Mouse (Mus musculus) heart, adult 9 months (tissue): ENCODE measurements around the gene Net1.
"Not testable (repeated sequence)": the region's sequence is repeated elsewhere in the genome, so short reads cannot be mapped to it uniquely, and the experiment has no call there.

Source experiments
- DNase-seq, 2 experiments: peaks; one replicate each; pipeline ENCODE4 v3.0.0; 2022; ENCODE audit warnings: low spot score in 2 of 2

Net1 gene

GRCm38 (mm10) chr13:3917571-3918311, at the start of gene Net1, which contains the start of gene Tubal3:
TSS of gene Net1 (minus strand) at chr13:3918220.
TSS of gene Tubal3 (plus strand) at chr13:3918274.
- peak; percentile 77 to 86 for DNase-seq

- no peak for DNase-seq
Observed at GRCm38 (mm10) chr13:3951198-3951914, 33.3 kb upstream of the Net1 start.

GRCm38 (mm10) chr13:3949477-3949876, 31.5 kb upstream of the Net1 start:
- DNase-seq: no peak

GRCm38 (mm10) chr13:3947267-3947666, 29.2 kb upstream of the Net1 start:
- DNase-seq: no peak

- no peak for DNase-seq
Observed at GRCm38 (mm10) chr13:3945249-3945648, 27.2 kb upstream of the Net1 start, which contains the start of gene Ucn3. TSS of gene Ucn3 (minus strand) at chr13:3945349.

GRCm38 (mm10) chr13:3944699-3945098, 26.7 kb upstream of the Net1 start:
- DNase-seq: no peak

GRCm38 (mm10) chr13:3926046-3926445, 8.0 kb upstream of the Net1 start:
- no peak for DNase-seq

GRCm38 (mm10) chr13:3925632-3926031, 7.6 kb upstream of the Net1 start:
- no peak for DNase-seq

GRCm38 (mm10) chr13:3924483-3924882, 6.5 kb upstream of the Net1 start:
- no peak for DNase-seq

GRCm38 (mm10) chr13:3913504-3913903, 4.5 kb downstream of the Net1 start:
- DNase-seq: no peak

GRCm38 (mm10) chr13:3910356-3910755, 7.7 kb downstream of the Net1 start:
- DNase-seq: no peak

- no peak for DNase-seq
Observed at GRCm38 (mm10) chr13:3908262-3908661, 9.8 kb downstream of the Net1 start.

GRCm38 (mm10) chr13:3907151-3907696, 10.8 kb downstream of the Net1 start:
- DNase-seq: no peak

GRCm38 (mm10) chr13:3899301-3899700, 18.7 kb downstream of the Net1 start:
- no peak for DNase-seq

GRCm38 (mm10) chr13:3898202-3898601, 19.8 kb downstream of the Net1 start:
- DNase-seq: not testable (repeated sequence)

- DNase-seq: peak; percentile 38 to 73
Observed at GRCm38 (mm10) chr13:3896913-3897312, 21.1 kb downstream of the Net1 start.

GRCm38 (mm10) chr13:3896032-3896431, 22.0 kb downstream of the Net1 start:
- no peak for DNase-seq

GRCm38 (mm10) chr13:3895397-3895980, 22.5 kb downstream of the Net1 start:
- DNase-seq: no peak

GRCm38 (mm10) chr13:3894549-3894948, 23.5 kb downstream of the Net1 start:
- no peak for DNase-seq

GRCm38 (mm10) chr13:3893126-3893734, 24.8 kb downstream of the Net1 start:
- DNase-seq: peak; percentile 88 to 89

- no peak for DNase-seq
Observed at GRCm38 (mm10) chr13:3892601-3893000, 25.4 kb downstream of the Net1 start.
